Mouse (Mus musculus): ENCODE data around the gene Rasl10b. TPM values are rescaled to one million over a fixed set of nuclear protein-coding genes. Genes with fewer than 3 reads are reported as not detected.

Rasl10b gene
- polyA plus RNA-seq, 1 experiment from 2014 or later, result 4.2 TPM

DNA sequence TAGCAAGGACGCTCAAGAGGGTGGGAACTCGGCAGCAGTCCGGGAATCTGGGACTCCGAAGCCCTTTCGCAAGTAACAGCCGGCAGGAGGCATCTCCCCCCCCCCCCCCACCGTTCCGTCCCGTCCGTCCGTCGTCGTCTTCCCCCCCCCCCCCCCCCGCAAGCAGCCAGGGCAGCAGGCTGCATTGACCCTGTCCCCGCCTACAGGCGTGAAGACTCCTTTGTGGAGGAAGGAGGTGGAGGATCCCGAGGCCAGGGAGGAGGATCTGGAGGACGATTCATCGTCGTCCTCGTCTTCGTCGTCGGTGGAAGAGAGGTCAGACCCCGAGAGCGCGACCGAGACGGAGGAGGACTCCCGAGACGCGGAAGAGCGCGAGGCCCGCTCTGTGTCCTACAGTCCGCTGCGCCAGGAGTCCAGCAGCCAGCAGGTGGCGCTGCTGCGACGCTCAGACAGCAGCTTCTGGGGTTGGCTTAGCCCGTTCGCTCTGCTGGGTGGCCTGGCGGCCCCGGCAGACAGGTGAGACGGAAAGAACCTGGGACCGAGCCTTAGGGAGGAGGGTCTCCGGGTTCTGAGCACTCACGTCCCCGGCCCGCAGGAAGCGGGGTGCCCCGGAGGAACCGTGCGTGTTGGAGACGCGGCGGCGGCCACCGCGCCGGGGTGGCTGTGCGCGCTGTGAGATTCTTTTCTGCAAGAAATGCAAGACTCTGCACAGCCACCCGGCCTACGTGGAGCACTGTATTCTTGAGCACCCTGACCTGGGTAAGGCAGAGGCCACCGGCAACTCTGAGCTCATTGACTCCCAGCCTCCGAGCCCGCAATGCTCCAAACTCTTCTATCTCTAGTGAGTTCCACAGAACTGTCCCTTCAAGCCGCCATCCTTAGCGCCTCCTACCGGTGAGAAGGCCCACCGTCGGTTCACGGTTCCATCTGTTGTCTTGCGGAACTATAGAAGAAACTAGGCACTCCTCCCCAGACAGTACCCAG lies 31.4 kb downstream of the Rasl10b start:
- no peaks in the 10 kb centered on the region; the same call in 1 of the 2 replicates for H3K4me1 ChIP-seq (replicated peaks; ENCODE audit: control insufficient read depth, insufficient read depth, low read length)
- H3K36me3 ChIP-seq (ENCODE audit: control insufficient read depth, insufficient read depth, low read length), result no peaks in the 10 kb centered on the region
- peaks cover 42% of the 10 kb centered on the region for H3K27me3 ChIP-seq (ENCODE audit: control insufficient read depth, insufficient read depth, low read length)
- H3K9me3 ChIP-seq (ENCODE audit: control insufficient read depth, low read length), result no peaks in the 10 kb centered on the region
- H3K4me2 ChIP-seq (replicated peaks; ENCODE audit: low read depth, low read length), result peak overlapping the region; percentile 81
- peak overlapping the region; percentile 47 for H3K4me3 ChIP-seq (ENCODE audit: low read depth, low read length)
- DNase-seq (ENCODE audit: low spot score) (peak; percentile 98), ATAC-seq (ENCODE audit: low FRiP score) (peak; percentile 95)
- no peak overlapping the region for H3K27ac ChIP-seq (ENCODE audit: low read depth, low read length)
- WGBS, result under 1% methylated on average over 52 of the region's 75 CpGs
- H3K9ac ChIP-seq (ENCODE audit: low read depth, low read length), result peak overlapping the region; percentile 47

DNA sequence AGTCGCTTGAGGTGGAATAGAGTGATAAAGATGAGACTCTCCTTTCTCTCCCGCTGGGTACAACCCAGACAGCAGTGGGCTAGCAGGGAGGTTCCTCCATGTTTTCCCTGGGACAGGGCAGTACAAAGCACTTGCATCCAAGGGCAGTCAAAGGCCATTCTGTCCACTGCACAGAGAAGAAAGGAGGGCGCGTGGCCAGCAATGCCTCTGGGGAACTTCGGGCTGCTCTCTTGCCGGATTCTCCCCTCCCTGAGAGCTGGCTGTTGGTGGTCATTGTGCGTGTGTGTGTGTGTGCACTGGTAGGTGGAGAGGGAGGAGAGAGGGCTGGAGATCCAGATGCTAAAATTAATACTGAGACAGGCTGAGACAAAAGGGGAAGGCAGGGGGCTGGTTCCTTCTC lies 32.3 kb downstream of the Rasl10b start:
- H3K4me2 ChIP-seq (replicated peaks; ENCODE audit: low read depth, low read length), result no peak overlapping the region
- ATAC-seq (ENCODE audit: low FRiP score) (no peak), DNase-seq (ENCODE audit: low spot score) (no peak)
- H3K4me3 ChIP-seq (ENCODE audit: low read depth, low read length), result no peak overlapping the region
- 37% methylated on average over 7 of the region's 7 CpGs for WGBS
- no peaks in the 10 kb centered on the region for H3K36me3 ChIP-seq (ENCODE audit: control insufficient read depth, insufficient read depth, low read length)
- no peak overlapping the region for H3K27ac ChIP-seq (ENCODE audit: low read depth, low read length)
- H3K27me3 ChIP-seq (ENCODE audit: control insufficient read depth, insufficient read depth, low read length), result peaks cover 45% of the 10 kb centered on the region
- H3K9me3 ChIP-seq (ENCODE audit: control insufficient read depth, low read length), result no peaks in the 10 kb centered on the region
- H3K9ac ChIP-seq (ENCODE audit: low read depth, low read length), result no peak overlapping the region
- no peaks in the 10 kb centered on the region; the same call in 1 of the 2 replicates for H3K4me1 ChIP-seq (replicated peaks; ENCODE audit: control insufficient read depth, insufficient read depth, low read length)

DNA sequence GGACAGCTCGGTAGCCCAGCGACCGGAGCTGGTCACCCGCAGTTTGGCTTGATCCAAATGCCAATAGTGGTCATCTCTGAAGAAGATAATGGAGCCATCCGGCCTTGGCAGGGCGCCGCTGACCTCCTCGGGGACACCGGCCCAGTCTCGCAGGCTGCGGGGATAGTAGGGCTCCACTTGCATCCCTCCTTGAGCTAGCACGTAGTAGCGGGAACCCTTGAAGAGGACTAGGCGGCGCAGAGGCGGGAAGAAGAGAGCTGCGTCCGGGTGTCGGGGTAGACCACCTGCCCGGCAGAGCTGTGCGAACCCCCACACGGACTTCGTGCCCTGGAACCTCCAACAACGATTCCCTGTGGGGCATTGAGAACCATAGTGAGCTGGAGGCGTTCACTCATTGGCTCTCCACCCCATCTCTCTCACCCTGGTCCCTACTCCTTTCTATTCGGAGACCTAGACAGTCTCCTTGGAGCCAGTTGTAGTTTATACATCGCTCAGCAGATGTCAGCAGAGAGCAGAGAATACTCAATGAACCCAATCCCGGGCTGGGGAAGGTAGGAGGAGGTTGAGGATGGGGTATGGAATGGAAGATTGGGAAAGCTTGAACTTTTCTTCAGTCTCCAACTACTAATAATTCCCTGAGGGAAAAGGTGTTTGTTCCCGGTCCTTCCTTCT lies 33.8 kb downstream of the Rasl10b start:
- Histone ChIP-seq H3K4me2 (replicated peaks; ENCODE audit: low read depth, low read length) (peak overlapping the region; percentile 34), H3K27me3 (ENCODE audit: control insufficient read depth, insufficient read depth, low read length) (peaks cover 46% of the 10 kb centered on the region), H3K9me3 (ENCODE audit: control insufficient read depth, low read length) (no peaks in the 10 kb centered on the region), H3K4me1 (replicated peaks; ENCODE audit: control insufficient read depth, insufficient read depth, low read length) (no peaks in the 10 kb centered on the region; the same call in 1 of the 2 replicates), H3K4me3 (ENCODE audit: low read depth, low read length) (0 out of 2 replicates have a peak overlapping the region, but pooled peaks have one; percentile 17), H3K9ac (ENCODE audit: low read depth, low read length) (peak overlapping the region; percentile 23; the same call in 1 of the 2 replicates), H3K36me3 (ENCODE audit: control insufficient read depth, insufficient read depth, low read length) (no peaks in the 10 kb centered on the region), H3K27ac (ENCODE audit: low read depth, low read length) (no peak overlapping the region)
- peak; percentile 33; the same call in 1 of the 2 replicates for ATAC-seq (ENCODE audit: low FRiP score)
- WGBS, result 10% methylated on average over 29 of the region's 29 CpGs
- peak; percentile 90 for DNase-seq (ENCODE audit: low spot score)

DNA sequence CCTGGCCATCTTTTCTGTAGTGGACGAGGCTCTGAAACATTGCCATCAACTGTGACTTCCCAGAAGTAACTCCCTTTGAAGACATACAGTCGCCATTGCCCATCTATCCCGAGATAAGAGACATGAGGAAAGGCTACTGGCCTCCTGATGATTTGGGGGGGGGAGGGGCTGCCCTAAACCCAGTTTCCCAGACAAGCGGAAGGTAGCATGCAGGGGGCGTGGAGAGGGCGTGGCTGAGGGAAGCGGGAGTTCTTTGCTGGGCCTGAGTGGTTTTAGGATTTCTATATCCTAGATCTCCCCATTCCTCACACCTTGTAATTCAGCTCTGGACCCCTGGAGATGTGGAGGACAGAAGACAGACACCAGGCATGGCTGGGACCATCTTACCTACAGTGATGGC lies 34.9 kb downstream of the Rasl10b start:
- Histone ChIP-seq H3K4me2 (replicated peaks; ENCODE audit: low read depth, low read length) (no peak overlapping the region), H3K4me3 (ENCODE audit: low read depth, low read length) (no peak overlapping the region), H3K9ac (ENCODE audit: low read depth, low read length) (no peak overlapping the region), H3K4me1 (replicated peaks; ENCODE audit: control insufficient read depth, insufficient read depth, low read length) (no peaks in the 10 kb centered on the region; the same call in 1 of the 2 replicates), H3K9me3 (ENCODE audit: control insufficient read depth, low read length) (no peaks in the 10 kb centered on the region), H3K36me3 (ENCODE audit: control insufficient read depth, insufficient read depth, low read length) (no peaks in the 10 kb centered on the region), H3K27ac (ENCODE audit: low read depth, low read length) (no peak overlapping the region), H3K27me3 (ENCODE audit: control insufficient read depth, insufficient read depth, low read length) (peaks cover 46% of the 10 kb centered on the region)
- DNase-seq (ENCODE audit: low spot score) (no peak), ATAC-seq (ENCODE audit: low FRiP score) (no peak)
- WGBS, result 8% methylated on average over 7 of the region's 7 CpGs

DNA sequence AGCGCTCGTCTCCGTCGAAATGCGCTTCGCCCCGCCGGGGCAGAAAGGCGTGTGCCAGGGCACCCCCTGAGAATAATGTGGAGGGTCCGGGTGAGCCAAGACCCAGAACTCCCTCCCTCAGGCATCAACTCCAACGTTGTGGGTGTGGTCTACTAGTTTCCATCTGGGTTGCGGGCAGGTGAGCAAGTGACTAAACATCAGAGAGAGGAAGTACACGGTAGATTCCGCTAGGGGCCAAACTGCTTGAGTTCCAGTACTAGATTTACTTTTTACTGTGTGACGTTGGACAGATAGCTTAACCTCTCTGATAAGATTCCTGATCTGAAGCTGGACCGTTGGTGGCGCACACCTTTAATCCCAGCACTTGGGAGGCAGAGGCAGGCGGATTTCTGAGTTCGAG lies 36.1 kb downstream of the Rasl10b start:
- H3K36me3 ChIP-seq (ENCODE audit: control insufficient read depth, insufficient read depth, low read length), result no peaks in the 10 kb centered on the region
- H3K4me2 ChIP-seq (replicated peaks; ENCODE audit: low read depth, low read length), result 0 out of 2 replicates have a peak overlapping the region, but pooled peaks have one; percentile 17
- DNase-seq (ENCODE audit: low spot score) (no peak), ATAC-seq (ENCODE audit: low FRiP score) (no peak)
- H3K4me3 ChIP-seq (ENCODE audit: low read depth, low read length), result no peak overlapping the region
- H3K27me3 ChIP-seq (ENCODE audit: control insufficient read depth, insufficient read depth, low read length), result peaks cover 46% of the 10 kb centered on the region
- no peaks in the 10 kb centered on the region for H3K9me3 ChIP-seq (ENCODE audit: control insufficient read depth, low read length)
- no peaks in the 10 kb centered on the region; the same call in 1 of the 2 replicates for H3K4me1 ChIP-seq (replicated peaks; ENCODE audit: control insufficient read depth, insufficient read depth, low read length)
- H3K27ac ChIP-seq (ENCODE audit: low read depth, low read length), result no peak overlapping the region
- 28% methylated on average over 19 of the region's 19 CpGs for WGBS
- H3K9ac ChIP-seq (ENCODE audit: low read depth, low read length), result no peak overlapping the region

DNA sequence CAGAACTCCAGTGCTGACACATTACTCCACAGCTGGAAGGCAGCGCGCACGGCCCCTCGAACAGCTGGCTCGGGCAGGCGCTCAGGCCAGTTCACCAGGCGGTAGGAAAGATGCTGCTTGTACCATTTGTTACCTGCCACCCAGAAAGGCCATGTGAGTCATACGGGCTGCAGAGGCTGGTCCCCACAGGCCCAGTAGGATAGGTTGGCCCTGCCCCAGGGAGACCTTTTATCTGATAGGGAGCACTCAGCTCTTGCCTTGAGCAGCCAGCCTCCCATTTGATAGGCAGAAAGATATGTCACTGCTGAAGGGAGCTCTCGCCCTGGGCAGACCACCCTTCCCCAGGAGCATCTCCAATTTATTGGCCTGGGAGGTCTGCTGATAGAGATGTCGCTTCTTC lies 38.7 kb downstream of the Rasl10b start:
- Histone ChIP-seq H3K36me3 (ENCODE audit: control insufficient read depth, insufficient read depth, low read length) (no peaks in the 10 kb centered on the region), H3K4me2 (replicated peaks; ENCODE audit: low read depth, low read length) (no peak overlapping the region), H3K4me1 (replicated peaks; ENCODE audit: control insufficient read depth, insufficient read depth, low read length) (no peaks in the 10 kb centered on the region; the same call in 1 of the 2 replicates), H3K27me3 (ENCODE audit: control insufficient read depth, insufficient read depth, low read length) (peaks cover 29% of the 10 kb centered on the region), H3K27ac (ENCODE audit: low read depth, low read length) (no peak overlapping the region), H3K9ac (ENCODE audit: low read depth, low read length) (no peak overlapping the region), H3K4me3 (ENCODE audit: low read depth, low read length) (no peak overlapping the region), H3K9me3 (ENCODE audit: control insufficient read depth, low read length) (no peaks in the 10 kb centered on the region)
- DNase-seq (ENCODE audit: low spot score) (no peak), ATAC-seq (ENCODE audit: low FRiP score) (no peak)
- WGBS, result 68% methylated on average over 10 of the region's 10 CpGs

DNA sequence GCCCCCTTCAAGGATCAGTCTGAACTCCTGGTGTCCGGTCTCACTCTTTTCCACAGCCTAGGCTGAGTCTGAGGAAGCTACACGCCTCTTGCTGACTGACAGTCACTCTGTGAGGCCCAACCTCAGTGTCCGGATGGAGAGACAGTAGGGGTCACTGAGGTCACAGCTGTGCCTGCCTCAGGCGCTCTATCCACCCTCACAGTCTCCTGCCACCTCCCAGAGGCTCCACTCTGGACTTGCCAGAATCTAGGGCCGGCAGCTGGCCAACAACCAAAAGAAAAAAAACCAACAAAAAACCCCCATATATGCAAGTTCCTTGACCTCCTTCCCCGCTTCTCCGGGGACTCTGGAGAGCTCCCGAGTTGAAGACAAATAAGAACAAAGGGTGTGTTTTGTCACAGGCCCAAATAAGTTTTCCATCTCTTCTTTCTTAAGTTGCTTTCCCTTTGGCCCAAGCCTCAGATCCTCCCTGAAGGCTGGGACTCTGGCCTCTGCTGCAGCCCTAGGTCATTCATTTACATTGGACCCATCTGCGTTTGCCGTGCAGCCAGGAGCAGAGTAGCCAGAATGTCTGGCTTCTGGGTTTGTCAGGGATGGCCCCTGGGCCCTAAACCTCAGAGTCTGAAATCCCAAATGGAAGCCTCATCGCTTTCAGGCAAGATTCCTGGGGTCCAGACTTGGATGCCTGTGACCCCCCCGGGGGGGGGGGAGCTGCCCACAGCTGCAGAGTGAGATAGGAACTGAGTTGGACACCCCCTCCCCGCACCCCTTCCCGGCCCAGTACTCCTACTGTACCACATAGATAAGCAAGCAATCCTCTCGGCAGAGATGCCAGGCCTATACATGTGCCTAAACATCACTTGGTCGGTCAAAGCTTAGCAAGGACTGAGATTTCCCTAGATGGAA lies 39.3 kb downstream of the Rasl10b start:
- DNase-seq (ENCODE audit: low spot score), result peak; percentile 38
- 35% methylated on average over 16 of the region's 16 CpGs for WGBS
- no peaks in the 10 kb centered on the region for H3K36me3 ChIP-seq (ENCODE audit: control insufficient read depth, insufficient read depth, low read length)

DNA sequence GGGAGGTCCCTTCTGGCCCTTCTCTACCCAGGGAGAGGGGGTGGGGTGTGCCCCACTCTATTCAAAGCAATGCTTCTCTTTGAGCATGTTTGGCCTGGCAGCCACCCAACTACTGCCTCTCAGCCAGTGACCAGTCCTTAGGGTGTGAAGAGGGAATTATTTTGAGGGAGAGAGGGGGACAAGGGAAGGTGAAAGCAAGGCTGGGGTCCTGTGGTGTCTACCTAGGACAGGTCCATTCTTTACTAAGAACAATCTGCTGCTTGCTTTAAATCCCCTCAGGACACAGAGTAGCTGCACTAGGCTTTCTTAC lies 39.9 kb downstream of the Rasl10b start:
- ATAC-seq (ENCODE audit: low FRiP score) (no peak), DNase-seq (ENCODE audit: low spot score) (peak; percentile 19)
- Histone ChIP-seq H3K27me3 (ENCODE audit: control insufficient read depth, insufficient read depth, low read length) (peaks cover 18% of the 10 kb centered on the region), H3K9ac (ENCODE audit: low read depth, low read length) (no peak overlapping the region), H3K4me2 (replicated peaks; ENCODE audit: low read depth, low read length) (no peak overlapping the region), H3K4me3 (ENCODE audit: low read depth, low read length) (no peak overlapping the region), H3K27ac (ENCODE audit: low read depth, low read length) (peak overlapping the region; percentile 20; the same call in 1 of the 2 replicates), H3K4me1 (replicated peaks; ENCODE audit: control insufficient read depth, insufficient read depth, low read length) (no peaks in the 10 kb centered on the region; the same call in 1 of the 2 replicates), H3K36me3 (ENCODE audit: control insufficient read depth, insufficient read depth, low read length) (no peaks in the 10 kb centered on the region), H3K9me3 (ENCODE audit: control insufficient read depth, low read length) (no peaks in the 10 kb centered on the region)

More for the DNA sequence above, 39.3 kb downstream of the Rasl10b start:
- no peaks in the 10 kb centered on the region; the same call in 1 of the 2 replicates for H3K4me1 ChIP-seq (replicated peaks; ENCODE audit: control insufficient read depth, insufficient read depth, low read length)
- no peak overlapping the region for H3K9ac ChIP-seq (ENCODE audit: low read depth, low read length)
- H3K27ac ChIP-seq (ENCODE audit: low read depth, low read length), result peak overlapping the region; percentile 20; the same call in 1 of the 2 replicates
- no peak for ATAC-seq (ENCODE audit: low FRiP score)
- H3K9me3 ChIP-seq (ENCODE audit: control insufficient read depth, low read length), result no peaks in the 10 kb centered on the region
- H3K4me2 ChIP-seq (replicated peaks; ENCODE audit: low read depth, low read length), result no peak overlapping the region
- H3K4me3 ChIP-seq (ENCODE audit: low read depth, low read length), result no peak overlapping the region
- H3K27me3 ChIP-seq (ENCODE audit: control insufficient read depth, insufficient read depth, low read length), result peaks cover 24% of the 10 kb centered on the region
